Mouse (Mus musculus): Measurements from ENCODE around the gene Ube2z. TPM values are rescaled to one million over a fixed set of nuclear protein-coding genes. Genes with fewer than 3 reads are reported as not detected.

Gene Ube2z
- polyA plus RNA-seq, 1 experiment from 2014 or later = 36.4 TPM

DNA sequence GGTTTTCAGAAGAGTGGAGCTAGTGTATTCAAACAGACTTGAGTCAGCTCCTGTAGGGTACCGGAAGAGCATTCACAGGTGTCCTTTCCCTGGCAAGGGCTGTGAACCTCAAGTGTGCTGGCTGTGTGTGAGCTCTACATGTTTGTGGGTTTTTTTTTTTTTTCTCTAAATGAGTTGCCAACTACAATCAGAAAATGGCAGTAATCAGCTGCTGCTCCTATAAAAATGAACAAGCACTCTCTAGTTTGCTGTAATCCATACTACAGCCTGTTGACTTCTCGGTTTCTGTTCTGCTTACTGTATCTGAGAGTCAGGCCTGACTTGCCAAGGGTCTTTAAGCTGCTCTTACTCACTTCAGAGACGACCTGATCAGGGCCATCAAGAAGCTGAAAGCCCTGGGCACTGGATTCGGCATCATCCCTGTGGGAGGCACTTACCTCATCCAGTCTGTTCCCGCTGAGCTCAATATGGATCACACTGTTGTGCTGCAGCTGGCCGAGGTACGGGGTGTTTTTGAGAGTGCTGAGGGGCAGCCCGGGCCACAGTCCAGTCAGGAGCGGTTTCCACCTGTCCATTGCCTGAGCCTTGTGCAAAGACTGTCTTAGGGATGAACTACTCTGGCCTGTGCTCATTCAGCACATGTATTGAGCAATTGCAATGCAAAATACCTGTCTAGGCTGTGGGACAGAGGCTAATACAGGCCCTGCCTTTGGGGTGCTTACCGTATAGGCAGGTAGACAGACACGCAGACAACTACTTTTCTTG, 20.2 kb downstream of the Ube2z start:
- H3K4me3 ChIP-seq (ENCODE audit: low read length) = no peak overlapping the region
- peaks cover 45% of the 10 kb centered on the region for H3K36me3 ChIP-seq (ENCODE audit: control insufficient read depth, insufficient read depth, low read length)
- no peaks in the 10 kb centered on the region for H3K4me1 ChIP-seq (ENCODE audit: control insufficient read depth, insufficient read depth, low read length)
- 88% methylated on average over 11 of the region's 11 CpGs for WGBS
- no peak for ATAC-seq (ENCODE audit: low FRiP score, low TSS enrichment)
- H3K9me3 ChIP-seq (ENCODE audit: control insufficient read depth, low read length) = no peaks in the 10 kb centered on the region
- H3K4me2 ChIP-seq (replicated peaks; ENCODE audit: low read depth, low read length) = no peak overlapping the region
- H3K27ac ChIP-seq (ENCODE audit: low read depth, low read length) = no peak overlapping the region
- no peak overlapping the region for H3K9ac ChIP-seq (ENCODE audit: low read depth, low read length)
- no peaks in the 10 kb centered on the region for H3K27me3 ChIP-seq (ENCODE audit: control insufficient read depth, insufficient read depth, low read length)

DNA sequence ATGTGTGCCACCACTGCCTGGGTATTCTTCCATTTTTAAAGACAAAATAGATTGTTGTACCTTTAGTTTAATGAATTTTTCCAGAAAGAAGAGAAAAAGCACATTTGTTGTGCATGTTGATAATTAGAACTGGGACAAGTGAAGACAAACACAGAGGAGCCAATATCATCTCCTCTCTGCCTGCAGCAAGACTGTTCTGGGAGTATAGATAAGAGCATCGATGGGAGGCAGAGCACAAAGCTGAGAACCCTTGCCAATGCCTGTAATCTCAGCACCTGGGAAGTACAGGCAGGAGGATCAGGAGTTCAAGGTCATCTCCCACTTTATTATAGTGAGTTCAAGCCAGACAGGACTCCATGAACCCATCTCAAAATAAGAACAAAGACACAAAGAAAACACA, 26.6 kb downstream of the Ube2z start:
- Histone ChIP-seq H3K27ac (ENCODE audit: low read depth, low read length) (no peak overlapping the region), H3K27me3 (ENCODE audit: control insufficient read depth, insufficient read depth, low read length) (no peaks in the 10 kb centered on the region), H3K4me1 (ENCODE audit: control insufficient read depth, insufficient read depth, low read length) (peaks cover 4% of the 10 kb centered on the region), H3K9ac (ENCODE audit: low read depth, low read length) (no peak overlapping the region), H3K36me3 (ENCODE audit: control insufficient read depth, insufficient read depth, low read length) (peaks cover 15% of the 10 kb centered on the region), H3K4me2 (replicated peaks; ENCODE audit: low read depth, low read length) (no peak overlapping the region), H3K9me3 (ENCODE audit: control insufficient read depth, low read length) (no peaks in the 10 kb centered on the region), H3K4me3 (ENCODE audit: low read length) (no peak overlapping the region)
- 88% methylated on average over 1 of the region's 1 CpGs for WGBS
- ATAC-seq (ENCODE audit: low FRiP score, low TSS enrichment) = no peak

DNA sequence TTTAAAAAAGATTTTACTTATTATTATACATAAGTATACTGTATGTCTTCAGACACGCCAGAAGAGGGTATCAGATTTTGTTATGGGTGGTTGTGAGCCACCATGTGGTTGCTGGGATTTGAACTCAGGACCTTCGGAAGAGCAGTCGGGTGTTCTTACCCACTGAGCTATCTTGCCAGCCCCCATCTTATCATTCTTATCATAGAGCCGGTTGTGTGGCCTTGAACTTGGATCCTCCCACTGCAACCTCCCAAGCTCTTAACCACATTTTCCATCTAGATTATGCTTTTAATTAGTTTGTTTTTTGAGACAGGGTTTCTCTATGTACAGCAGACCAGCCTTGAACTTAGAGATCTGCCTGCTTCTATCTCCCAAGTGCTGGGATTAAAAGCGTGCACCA, 27.7 kb downstream of the Ube2z start:
- no peak overlapping the region for H3K9ac ChIP-seq (ENCODE audit: low read depth, low read length)
- no peak overlapping the region for H3K4me2 ChIP-seq (replicated peaks; ENCODE audit: low read depth, low read length)
- ATAC-seq (ENCODE audit: low FRiP score, low TSS enrichment) = no peak
- WGBS = 90% methylated on average over 5 of the region's 5 CpGs
- H3K36me3 ChIP-seq (ENCODE audit: control insufficient read depth, insufficient read depth, low read length) = peaks cover 10% of the 10 kb centered on the region
- no peak overlapping the region for H3K27ac ChIP-seq (ENCODE audit: low read depth, low read length)
- no peaks in the 10 kb centered on the region for H3K9me3 ChIP-seq (ENCODE audit: control insufficient read depth, low read length)
- H3K4me3 ChIP-seq (ENCODE audit: low read length) = no peak overlapping the region
- H3K27me3 ChIP-seq (ENCODE audit: control insufficient read depth, insufficient read depth, low read length) = no peaks in the 10 kb centered on the region
- H3K4me1 ChIP-seq (ENCODE audit: control insufficient read depth, insufficient read depth, low read length) = peaks cover 4% of the 10 kb centered on the region

DNA sequence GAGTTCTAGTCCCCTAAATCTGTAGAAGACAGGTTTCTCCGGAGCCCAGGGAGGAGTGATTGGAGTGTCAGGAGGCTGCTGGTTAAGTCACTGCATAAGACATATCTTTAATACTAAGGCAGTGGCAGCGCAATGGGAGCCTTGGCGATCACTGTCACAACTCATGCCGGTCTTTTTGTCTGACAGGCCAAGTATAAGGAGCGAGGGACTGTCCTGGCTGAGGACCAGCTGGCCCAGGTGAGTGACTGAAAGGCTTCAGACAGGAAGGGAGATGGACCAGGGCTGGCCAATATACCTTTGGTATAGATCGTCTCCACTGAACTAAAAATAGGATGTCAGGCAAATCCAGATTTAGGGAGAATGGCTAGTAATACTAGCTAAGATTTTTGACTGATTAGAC, 30.1 kb downstream of the Ube2z start:
- Histone ChIP-seq H3K27me3 (ENCODE audit: control insufficient read depth, insufficient read depth, low read length) (no peaks in the 10 kb centered on the region), H3K36me3 (ENCODE audit: control insufficient read depth, insufficient read depth, low read length) (peaks cover 5% of the 10 kb centered on the region), H3K9me3 (ENCODE audit: control insufficient read depth, low read length) (no peaks in the 10 kb centered on the region), H3K4me2 (replicated peaks; ENCODE audit: low read depth, low read length) (peak overlapping the region; percentile 80), H3K9ac (ENCODE audit: low read depth, low read length) (peak overlapping the region; percentile 70), H3K4me3 (ENCODE audit: low read length) (peak overlapping the region; percentile 75), H3K27ac (ENCODE audit: low read depth, low read length) (no peak overlapping the region), H3K4me1 (ENCODE audit: control insufficient read depth, insufficient read depth, low read length) (peaks cover 4% of the 10 kb centered on the region)
- 5% methylated on average over 6 of the region's 6 CpGs for WGBS
- ATAC-seq (ENCODE audit: low FRiP score, low TSS enrichment) = no peak

DNA sequence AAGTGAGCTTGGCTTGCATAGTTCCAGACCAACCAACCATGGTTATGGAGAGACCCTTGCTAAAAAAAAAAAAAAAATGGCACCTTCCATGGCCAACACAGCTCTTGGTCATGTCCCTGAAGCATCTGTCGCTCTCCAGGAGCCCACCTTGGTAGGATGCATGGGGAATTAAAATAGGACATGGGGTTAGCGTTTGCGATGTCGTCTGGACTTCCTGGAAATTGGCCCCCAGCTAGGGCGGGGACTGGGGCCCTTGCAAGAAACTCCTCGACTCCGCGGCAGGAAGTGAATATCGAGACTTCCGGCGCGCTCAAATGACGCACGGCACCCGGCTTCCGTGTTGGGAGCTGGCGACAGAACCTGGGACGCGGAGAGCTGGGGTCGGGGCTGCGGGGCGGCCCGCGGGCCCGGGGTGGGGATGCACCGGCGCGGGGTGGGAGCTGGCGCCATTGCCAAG, 30.6 kb downstream of the Ube2z start, which contains the start of gene Snf8:
Snf8 (plus strand) TSS at position 290 of the 457 bp plus-strand sequence.
- ATAC-seq (ENCODE audit: low FRiP score, low TSS enrichment) = peak; percentile 87
- H3K9ac ChIP-seq (ENCODE audit: low read depth, low read length) = peak within 1 kb of the TSS; percentile 70
- peaks cover 5% of the 10 kb centered on the region for H3K36me3 ChIP-seq (ENCODE audit: control insufficient read depth, insufficient read depth, low read length)
- WGBS = under 1% methylated on average over 29 of the region's 29 CpGs
- peak within 1 kb of the TSS; percentile 75 for H3K4me3 ChIP-seq (ENCODE audit: low read length)
- H3K27ac ChIP-seq (ENCODE audit: low read depth, low read length) = 0 out of 2 replicates have a peak within 1 kb of the TSS, but pooled peaks have one; percentile 4
- peak within 1 kb of the TSS; percentile 80 for H3K4me2 ChIP-seq (replicated peaks; ENCODE audit: low read depth, low read length)
- H3K27me3 ChIP-seq (ENCODE audit: control insufficient read depth, insufficient read depth, low read length) = no peaks in the 10 kb centered on the region
- H3K9me3 ChIP-seq (ENCODE audit: control insufficient read depth, low read length) = no peaks in the 10 kb centered on the region
- H3K4me1 ChIP-seq (ENCODE audit: control insufficient read depth, insufficient read depth, low read length) = peaks cover 4% of the 10 kb centered on the region

DNA sequence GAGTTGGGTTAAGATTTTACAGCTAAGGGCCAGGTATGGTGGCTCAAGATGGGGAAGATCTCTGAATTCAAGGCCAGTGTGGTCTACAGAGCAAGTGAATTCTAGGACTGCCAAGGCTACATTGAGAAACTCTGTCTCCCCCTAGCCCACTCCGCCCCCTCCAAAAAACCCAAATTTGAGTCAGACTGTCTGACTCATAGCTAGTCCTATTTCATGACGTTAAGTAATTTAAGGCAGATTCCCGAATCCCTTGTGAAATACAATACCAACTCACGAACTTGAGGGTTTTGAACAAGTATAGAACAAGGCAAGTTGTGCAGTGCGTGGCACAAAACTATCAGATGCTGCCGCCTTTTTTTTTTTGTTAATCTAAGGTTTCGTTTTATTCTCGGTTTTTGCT, 31.1 kb downstream of the Ube2z start:
- no peak overlapping the region for H3K9ac ChIP-seq (ENCODE audit: low read depth, low read length)
- H3K27ac ChIP-seq (ENCODE audit: low read depth, low read length) = no peak overlapping the region
- peak overlapping the region; percentile 75 for H3K4me3 ChIP-seq (ENCODE audit: low read length)
- no peak for ATAC-seq (ENCODE audit: low FRiP score, low TSS enrichment)
- peak overlapping the region; percentile 80 for H3K4me2 ChIP-seq (replicated peaks; ENCODE audit: low read depth, low read length)
- peaks cover 4% of the 10 kb centered on the region for H3K4me1 ChIP-seq (ENCODE audit: control insufficient read depth, insufficient read depth, low read length)
- no peaks in the 10 kb centered on the region for H3K9me3 ChIP-seq (ENCODE audit: control insufficient read depth, low read length)
- no peaks in the 10 kb centered on the region; the same call in 1 of the 2 replicates for H3K27me3 ChIP-seq (ENCODE audit: control insufficient read depth, insufficient read depth, low read length)
- WGBS = 49% methylated on average over 8 of the region's 8 CpGs
- H3K36me3 ChIP-seq (ENCODE audit: control insufficient read depth, insufficient read depth, low read length) = peaks cover 2% of the 10 kb centered on the region

DNA sequence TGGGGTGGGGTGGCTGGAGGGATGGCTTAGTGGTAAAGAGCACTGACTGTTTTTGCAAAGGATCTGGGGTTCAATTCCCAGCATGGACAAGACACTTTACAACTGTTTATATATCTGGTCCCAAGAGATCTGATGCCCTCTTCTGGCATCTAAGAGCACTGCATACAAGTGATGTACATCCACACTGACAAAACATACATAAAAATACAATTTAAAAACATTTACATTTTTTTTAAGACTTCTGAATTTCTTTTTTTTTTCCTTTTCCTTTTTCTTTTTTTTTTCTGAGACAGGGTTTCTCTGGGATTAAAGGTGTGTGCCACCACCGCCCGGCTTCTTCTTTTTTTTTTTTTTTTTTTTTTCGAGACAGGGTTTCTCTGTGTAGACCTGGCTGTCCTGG, 31.9 kb downstream of the Ube2z start:
- H3K36me3 ChIP-seq (ENCODE audit: control insufficient read depth, insufficient read depth, low read length) = no peaks in the 10 kb centered on the region
- H3K9me3 ChIP-seq (ENCODE audit: control insufficient read depth, low read length) = no peaks in the 10 kb centered on the region
- 95% methylated on average over 2 of the region's 3 CpGs for WGBS
- H3K27ac ChIP-seq (ENCODE audit: low read depth, low read length) = no peak overlapping the region
- H3K4me3 ChIP-seq (ENCODE audit: low read length) = no peak overlapping the region
- ATAC-seq (ENCODE audit: low FRiP score, low TSS enrichment) = no peak
- H3K9ac ChIP-seq (ENCODE audit: low read depth, low read length) = no peak overlapping the region
- no peak overlapping the region for H3K4me2 ChIP-seq (replicated peaks; ENCODE audit: low read depth, low read length)
- peaks cover 4% of the 10 kb centered on the region for H3K4me1 ChIP-seq (ENCODE audit: control insufficient read depth, insufficient read depth, low read length)
- H3K27me3 ChIP-seq (ENCODE audit: control insufficient read depth, insufficient read depth, low read length) = no peaks in the 10 kb centered on the region; the same call in 1 of the 2 replicates

DNA sequence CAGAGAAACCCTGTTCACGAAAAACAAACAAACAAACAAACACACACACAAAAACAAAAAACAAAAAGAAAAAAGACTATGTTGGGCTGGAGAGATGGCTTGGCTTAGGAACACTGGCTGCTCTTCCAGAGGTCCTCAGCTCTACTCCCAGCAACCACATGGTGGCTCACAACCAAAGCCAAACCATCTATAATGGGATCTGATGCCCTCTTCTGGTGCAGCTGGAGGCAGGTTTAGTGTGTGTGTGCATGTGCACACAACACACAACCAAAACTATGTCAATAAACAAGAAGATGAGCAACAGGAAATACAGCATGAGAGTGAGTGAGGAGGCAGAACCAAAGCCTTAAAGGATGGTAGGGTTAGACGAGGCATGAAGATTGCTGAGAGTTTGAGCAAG, 33.5 kb downstream of the Ube2z start:
- WGBS = 77% methylated on average over 2 of the region's 2 CpGs
- ATAC-seq (ENCODE audit: low FRiP score, low TSS enrichment) = no peak
- Histone ChIP-seq H3K9me3 (ENCODE audit: control insufficient read depth, low read length) (no peaks in the 10 kb centered on the region), H3K4me1 (ENCODE audit: control insufficient read depth, insufficient read depth, low read length) (peaks cover 4% of the 10 kb centered on the region), H3K27ac (ENCODE audit: low read depth, low read length) (no peak overlapping the region), H3K4me2 (replicated peaks; ENCODE audit: low read depth, low read length) (no peak overlapping the region), H3K27me3 (ENCODE audit: control insufficient read depth, insufficient read depth, low read length) (no peaks in the 10 kb centered on the region; the same call in 1 of the 2 replicates), H3K9ac (ENCODE audit: low read depth, low read length) (no peak overlapping the region), H3K36me3 (ENCODE audit: control insufficient read depth, insufficient read depth, low read length) (no peaks in the 10 kb centered on the region), H3K4me3 (ENCODE audit: low read length) (no peak overlapping the region)

DNA sequence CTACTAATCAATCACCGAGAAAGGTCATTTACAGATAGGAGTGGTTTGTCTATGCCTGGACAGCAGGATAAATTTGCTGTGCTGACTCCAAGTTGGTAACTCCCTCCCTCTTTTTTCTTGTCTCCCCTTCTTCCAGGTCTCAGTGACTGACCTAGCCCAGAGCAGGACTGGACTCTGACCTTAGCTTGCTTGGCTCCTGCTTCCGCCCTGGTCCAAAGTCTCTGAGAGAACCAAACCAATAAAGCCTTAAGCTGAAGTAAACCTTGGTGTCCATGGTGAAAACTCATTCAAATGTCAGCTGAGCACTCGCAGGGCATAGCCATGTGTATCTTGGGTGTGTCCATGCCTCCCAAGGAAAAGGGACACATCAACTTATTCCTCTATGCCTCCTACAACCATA, 34.6 kb downstream of the Ube2z start:
- WGBS = 89% methylated on average over 3 of the region's 3 CpGs
- ATAC-seq (ENCODE audit: low FRiP score, low TSS enrichment) = no peak

More for the DNA sequence above, 34.6 kb downstream of the Ube2z start:
- Histone ChIP-seq H3K4me2 (replicated peaks; ENCODE audit: low read depth, low read length) (no peak overlapping the region), H3K9ac (ENCODE audit: low read depth, low read length) (no peak overlapping the region), H3K4me1 (ENCODE audit: control insufficient read depth, insufficient read depth, low read length) (peaks cover 4% of the 10 kb centered on the region), H3K27me3 (ENCODE audit: control insufficient read depth, insufficient read depth, low read length) (no peaks in the 10 kb centered on the region; the same call in 1 of the 2 replicates), H3K27ac (ENCODE audit: low read depth, low read length) (no peak overlapping the region), H3K4me3 (ENCODE audit: low read length) (no peak overlapping the region), H3K36me3 (ENCODE audit: control insufficient read depth, insufficient read depth, low read length) (no peaks in the 10 kb centered on the region), H3K9me3 (ENCODE audit: control insufficient read depth, low read length) (no peaks in the 10 kb centered on the region)
